Mouse (Mus musculus) olfactory bulb, adult 2 months (tissue): Measurements from ENCODE around the gene D17H6S53E. TPM values are rescaled to one million over a fixed set of nuclear protein-coding genes. Genes with fewer than 3 reads are reported as not detected.
"Not testable (repeated sequence)": the region's sequence is repeated elsewhere in the genome, so short reads cannot be mapped to it uniquely, and the experiment has no call there.

Experiments used
- H3K27ac ChIP-seq: fragments of 200-500 bp; 2 replicates; pipeline ENCODE4 v1.5.1; 2012; ENCODE audit warnings: low read depth, low read length; ENCODE audit not compliant: insufficient read depth
- H3K4me1 ChIP-seq: fragments of 200-500 bp; 2 replicates; pipeline ENCODE4 v1.6.1; 2012; ENCODE audit warnings: low read length; ENCODE audit not compliant: control insufficient read depth, insufficient read depth
- H3K4me3 ChIP-seq: fragments of 200-500 bp; 2 replicates; pipeline ENCODE4 v1.5.1; 2012; ENCODE audit warnings: mild to moderate bottlenecking, low read depth, low read length, moderate library complexity; ENCODE audit not compliant: insufficient read depth
- CTCF ChIP-seq: fragments of 200-500 bp; IDR thresholded peaks from 2 replicates; pipeline ENCODE4 v1.5.1; 2012; ENCODE audit warnings: low read depth, mild to moderate bottlenecking, low read length, moderate library complexity; ENCODE audit not compliant: insufficient read depth
- POLR2A ChIP-seq: fragments of 200-500 bp; IDR thresholded peaks from 2 replicates; pipeline ENCODE4 v1.6.1; 2012; ENCODE audit warnings: mild to moderate bottlenecking, low read depth, low read length, moderate library complexity; ENCODE audit not compliant: insufficient read depth
- WGBS: fragments of 180-500 bp; shearing (Covaris S2); methylation state at CpG from one replicate; pipeline ENCODE4 v1.1.7; 2018; 5-methylcytosine and 5-hydroxymethylcytosine counted together
- polyA plus RNA-seq: library from polyadenylated mRNA; stranded (reverse); fragments of >200 nt; gene quantifications from 2 replicates; pipeline ENCODE4 v1.2.4, GENCODE M21; 2012; ENCODE audit warnings: low replicate concordance; ENCODE audit not compliant: missing spikeins, insufficient read depth, insufficient read length

D17H6S53E gene
- polyA plus RNA-seq, 1 experiment: not detected

DNA sequence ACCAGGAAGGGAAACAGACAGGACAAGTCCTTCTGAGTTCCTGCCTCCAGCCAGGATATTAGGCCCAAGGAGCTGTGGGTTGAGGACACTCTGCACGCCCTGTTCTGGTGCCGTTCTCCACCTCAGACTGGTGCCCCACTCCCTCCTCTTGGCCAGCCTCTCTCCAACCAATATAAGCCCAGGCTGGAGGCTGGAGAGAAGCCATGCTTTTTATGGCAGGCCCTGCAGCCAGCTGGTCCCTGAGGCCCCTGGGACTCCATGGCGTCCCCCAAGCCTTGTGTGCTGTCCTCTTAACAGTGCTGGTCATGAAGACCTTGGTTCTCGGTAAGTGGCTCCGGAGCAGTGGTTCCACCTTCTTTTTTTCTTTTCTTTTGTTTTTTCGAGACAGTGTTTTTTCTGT lies 18.1 kb upstream of the D17H6S53E start, which contains the start of gene Ly6g5c:
Gene Ly6g5c, plus strand, starts transcription at position 183 of the 400 bp plus-strand sequence.
- Histone ChIP-seq H3K4me1 (peaks cover 2% of the 10 kb centered on the region; the same call in 1 of the 2 replicates), H3K27ac (no peak within 1 kb of the TSS), H3K4me3 (no peak within 1 kb of the TSS)
- 80% methylated on average over 6 of the region's 6 CpGs for whole genome bisulfite sequencing
- TF ChIP-seq CTCF (no peak), POLR2A (no peak)

- 72% methylated on average over 9 of the region's 9 CpGs for WGBS
- no peak overlapping the region for H3K27ac ChIP-seq
- no peaks in the 10 kb centered on the region for H3K4me1 ChIP-seq
- no peak for TF ChIP-seq CTCF
- no peak for TF ChIP-seq POLR2A
- H3K4me3 ChIP-seq: no peak overlapping the region
Observed at GRCm38 (mm10) chr17:35111774-35112173, 14.4 kb upstream of the D17H6S53E start.

DNA sequence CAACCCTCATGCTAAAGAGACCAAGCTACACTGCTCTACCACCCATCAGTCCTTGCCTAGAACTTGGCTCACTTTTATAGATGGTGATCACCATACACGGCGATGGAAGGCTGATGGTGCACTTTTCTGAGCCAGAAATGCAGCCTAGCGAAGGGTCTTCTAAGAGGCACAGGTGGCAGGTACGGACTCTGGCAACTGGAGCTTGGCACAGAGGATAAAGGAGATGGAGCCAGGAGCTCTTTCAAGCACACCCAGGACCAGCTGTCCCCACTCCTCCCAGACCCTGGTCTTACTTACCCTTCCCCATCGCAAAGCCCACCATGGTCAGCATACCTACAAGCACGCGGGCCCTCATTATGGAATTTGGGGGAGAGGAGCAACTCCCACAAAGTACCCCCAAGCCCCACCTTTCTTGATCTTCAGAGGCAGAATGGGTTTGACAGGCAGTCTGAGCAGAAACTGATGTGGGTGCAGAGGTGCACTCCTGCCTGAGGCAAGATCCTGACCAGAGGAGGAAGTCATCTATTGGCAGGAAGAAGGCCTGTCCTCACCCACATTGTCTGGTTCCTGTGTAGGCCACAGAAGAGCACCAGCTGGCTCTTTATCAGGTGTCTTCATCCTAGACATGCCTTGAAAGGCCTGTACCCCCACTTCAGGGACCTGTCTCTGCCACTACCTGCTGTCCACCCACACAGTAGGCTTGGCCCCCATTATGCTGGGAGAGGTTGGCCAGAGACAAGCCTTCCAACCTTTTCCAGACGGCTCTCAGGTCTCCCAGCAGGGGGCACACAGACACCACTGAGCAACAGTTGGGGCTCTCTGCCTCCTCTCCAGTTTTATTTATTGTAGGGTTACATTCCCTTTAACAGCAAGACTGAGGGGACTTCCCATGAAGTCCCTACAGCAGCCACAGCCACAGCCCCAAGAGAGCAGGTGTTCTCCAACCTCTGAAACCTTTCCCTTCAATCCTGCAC lies 10.8 kb upstream of the D17H6S53E start, which contains the start of gene Ly6g5b:
Gene Ly6g5b, minus strand, starts transcription at position 383 of the 974 bp plus-strand sequence.
- H3K27ac ChIP-seq: no peak within 1 kb of the TSS
- H3K4me3 ChIP-seq: no peak within 1 kb of the TSS
- no peaks in the 10 kb centered on the region for H3K4me1 ChIP-seq
- TF ChIP-seq CTCF (no peak), POLR2A (no peak)
- WGBS: 85% methylated on average over 8 of the region's 8 CpGs

GRCm38 (mm10) chr17:35120745-35121142 lies 5.4 kb upstream of the D17H6S53E start:
- no peak for TF ChIP-seq CTCF
- TF ChIP-seq POLR2A: no peak
- peaks cover 2% of the 10 kb centered on the region; the same call in 1 of the 2 replicates for H3K4me1 ChIP-seq
- under 1% methylated on average over 33 of the region's 33 CpGs for WGBS
- peak overlapping the region; percentile 65 for H3K4me3 ChIP-seq
- H3K27ac ChIP-seq: 0 out of 2 replicates have a peak overlapping the region, but pooled peaks have one; percentile 6

GRCm38 (mm10) chr17:35121143-35121799 lies 4.9 kb upstream of the D17H6S53E start, which contains the start of gene Gpank1:
Gene Gpank1 (plus strand): TSS chr17:35121455.
- no peak for TF ChIP-seq CTCF
- peak; percentile 37; the same call in 1 of the 2 replicates for TF ChIP-seq POLR2A
- peak within 1 kb of the TSS; percentile 80 for H3K4me3 ChIP-seq
- WGBS: under 1% methylated on average over 50 of the region's 50 CpGs
- peak within 1 kb of the TSS; percentile 68 for H3K27ac ChIP-seq
- H3K4me1 ChIP-seq: peaks cover 2% of the 10 kb centered on the region; the same call in 1 of the 2 replicates

- TF ChIP-seq POLR2A (no peak), CTCF (no peak)
- Histone ChIP-seq H3K4me1 (peaks cover 6% of the 10 kb centered on the region), H3K4me3 (peak within 1 kb of the TSS; percentile 80), H3K27ac (peak within 1 kb of the TSS; percentile 68)
- WGBS: 0% methylated on average over 19 of the region's 19 CpGs
Observed at GRCm38 (mm10) chr17:35121871-35122303, 4.3 kb upstream of the D17H6S53E start, which contains the start of gene Csnk2b. Gene Csnk2b (minus strand): TSS chr17:35122053.

DNA sequence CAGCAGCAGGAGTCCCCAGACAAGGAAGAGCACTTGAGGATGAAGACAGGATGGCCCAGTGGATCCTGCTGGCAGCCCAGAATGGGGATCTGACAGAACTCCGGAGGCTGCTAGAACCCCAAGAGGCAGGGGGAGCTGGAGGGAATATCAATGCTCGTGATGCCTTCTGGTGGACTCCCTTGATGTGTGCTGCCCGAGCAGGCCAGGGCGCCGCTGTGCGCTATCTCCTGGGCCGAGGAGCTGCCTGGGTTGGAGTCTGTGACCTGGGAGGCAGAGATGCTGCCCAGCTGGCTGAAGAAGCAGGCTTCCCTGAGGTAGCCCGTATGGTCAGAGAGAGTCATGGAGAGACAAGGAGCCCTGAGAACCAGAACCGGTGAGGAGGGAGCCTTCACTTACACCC lies 2.9 kb upstream of the D17H6S53E start:
- H3K27ac ChIP-seq, H3K4me3 ChIP-seq: not testable (repeated sequence)
- H3K4me1 ChIP-seq: peaks cover 17% of the 10 kb centered on the region
- WGBS: 86% methylated on average over 9 of the region's 9 CpGs

DNA sequence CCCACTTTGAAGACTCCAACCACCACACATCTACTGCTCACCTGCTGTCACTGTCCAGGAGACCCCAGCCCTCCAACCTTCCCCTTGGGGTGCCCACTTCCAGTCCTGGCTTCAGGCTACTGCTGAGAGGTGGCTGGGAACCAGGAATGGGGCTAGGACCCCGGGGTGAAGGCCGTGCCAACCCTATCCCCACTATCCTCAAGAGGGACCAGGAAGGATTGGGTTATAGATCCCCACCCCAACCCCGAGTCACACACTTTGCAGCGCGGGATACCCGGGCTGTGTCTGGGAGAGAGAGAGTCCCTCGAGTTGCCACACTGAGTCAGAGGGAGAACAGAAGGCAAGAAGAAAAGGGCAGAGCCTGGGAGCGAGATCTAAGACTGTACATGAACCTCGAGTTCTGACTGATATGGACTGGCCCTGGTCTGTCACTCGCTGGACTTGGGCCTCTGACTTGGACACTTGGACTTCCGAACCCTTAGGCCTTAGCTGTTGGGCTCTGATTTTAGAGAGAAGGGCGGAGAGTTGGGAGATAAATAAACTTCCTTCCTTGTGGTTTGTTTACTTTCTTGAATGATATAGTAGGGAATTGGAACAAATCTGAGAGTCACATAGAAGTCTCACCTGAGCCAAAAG lies 1.8 kb upstream of the D17H6S53E start:
- WGBS: 90% methylated on average over 12 of the region's 12 CpGs
- H3K4me1 ChIP-seq: peaks cover 20% of the 10 kb centered on the region

DNA sequence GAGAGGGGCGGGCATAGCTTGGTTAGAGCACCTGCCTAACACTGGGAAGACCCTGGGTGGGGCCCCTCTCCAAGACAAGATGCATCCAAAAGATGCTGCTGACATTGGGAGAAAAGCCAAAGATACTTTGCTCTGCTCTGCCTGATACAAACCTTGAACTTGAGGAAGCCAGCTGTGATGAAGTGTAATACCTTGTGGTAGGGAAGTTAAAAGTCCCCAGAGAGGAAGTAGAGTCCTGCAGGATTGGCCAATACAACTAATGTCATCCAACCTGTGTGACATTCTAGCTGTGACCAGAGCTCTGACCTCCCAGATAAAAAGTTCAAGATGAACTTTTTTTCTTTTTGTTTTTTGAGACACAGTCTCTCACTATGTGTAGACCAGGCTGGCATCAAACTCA lies 1.1 kb upstream of the D17H6S53E start:
- no peak overlapping the region for H3K27ac ChIP-seq
- 86% methylated on average over 1 of the region's 1 CpGs for WGBS
- no peak for TF ChIP-seq POLR2A
- no peak for TF ChIP-seq CTCF
- peaks cover 20% of the 10 kb centered on the region for H3K4me1 ChIP-seq
- no peak overlapping the region for H3K4me3 ChIP-seq

More for the DNA sequence above, 1.8 kb upstream of the D17H6S53E start:
- not testable (repeated sequence) for H3K4me3 ChIP-seq, H3K27ac ChIP-seq
